Mouse (Mus musculus): ENCODE results near the gene Olfr71. TPM values are rescaled to one million over a fixed set of nuclear protein-coding genes. Genes with fewer than 3 reads are reported as not detected.

Gene Olfr71
- total RNA-seq, 1 experiment from 2014 or later, result not detected

- ATAC-seq (replicated peaks; ENCODE audit: insufficient number of reproducible peaks, low FRiP score, low TSS enrichment, poor library complexity, severe bottlenecking), result no peak
Measured at GRCm38 (mm10) chr4:43722191-43722590, 12.1 kb upstream of the Olfr71 start.

GRCm38 (mm10) chr4:43720491-43721228 lies 10.6 kb upstream of the Olfr71 start:
- ATAC-seq (replicated peaks; ENCODE audit: insufficient number of reproducible peaks, low FRiP score, low TSS enrichment, poor library complexity, severe bottlenecking), result no peak

- ATAC-seq (replicated peaks; ENCODE audit: insufficient number of reproducible peaks, low FRiP score, low TSS enrichment, poor library complexity, severe bottlenecking), result no peak
Measured at GRCm38 (mm10) chr4:43713652-43714219, 3.7 kb upstream of the Olfr71 start.

- ATAC-seq (replicated peaks; ENCODE audit: insufficient number of reproducible peaks, low FRiP score, low TSS enrichment, poor library complexity, severe bottlenecking), result no peak
Measured at GRCm38 (mm10) chr4:43711821-43712220, 1.8 kb upstream of the Olfr71 start.

GRCm38 (mm10) chr4:43705991-43706390 lies 4.1 kb downstream of the Olfr71 start:
- ATAC-seq (replicated peaks; ENCODE audit: insufficient number of reproducible peaks, low FRiP score, low TSS enrichment, poor library complexity, severe bottlenecking), result no peak

GRCm38 (mm10) chr4:43703851-43704250 lies 6.2 kb downstream of the Olfr71 start:
- no peak for ATAC-seq (replicated peaks; ENCODE audit: insufficient number of reproducible peaks, low FRiP score, low TSS enrichment, poor library complexity, severe bottlenecking)

GRCm38 (mm10) chr4:43703439-43703838 lies 6.6 kb downstream of the Olfr71 start:
- ATAC-seq (replicated peaks; ENCODE audit: insufficient number of reproducible peaks, low FRiP score, low TSS enrichment, poor library complexity, severe bottlenecking), result no peak

GRCm38 (mm10) chr4:43700707-43701106 lies 9.3 kb downstream of the Olfr71 start, which contains the start of gene Olfr70:
Gene Olfr70 (minus strand): TSS chr4:43700807.
- ATAC-seq (replicated peaks; ENCODE audit: insufficient number of reproducible peaks, low FRiP score, low TSS enrichment, poor library complexity, severe bottlenecking), result no peak

- no peak for ATAC-seq (replicated peaks; ENCODE audit: insufficient number of reproducible peaks, low FRiP score, low TSS enrichment, poor library complexity, severe bottlenecking)
Measured at GRCm38 (mm10) chr4:43696561-43696960, 13.5 kb downstream of the Olfr71 start.

GRCm38 (mm10) chr4:43695249-43695671 lies 14.8 kb downstream of the Olfr71 start:
- ATAC-seq (replicated peaks; ENCODE audit: insufficient number of reproducible peaks, low FRiP score, low TSS enrichment, poor library complexity, severe bottlenecking), result no peak

- ATAC-seq (replicated peaks; ENCODE audit: insufficient number of reproducible peaks, low FRiP score, low TSS enrichment, poor library complexity, severe bottlenecking), result no peak
Measured at GRCm38 (mm10) chr4:43694439-43695248, 15.4 kb downstream of the Olfr71 start.

- ATAC-seq (replicated peaks; ENCODE audit: insufficient number of reproducible peaks, low FRiP score, low TSS enrichment, poor library complexity, severe bottlenecking), result peak; percentile 60
Measured at GRCm38 (mm10) chr4:43693806-43694241, 16.2 kb downstream of the Olfr71 start.

- no peak for ATAC-seq (replicated peaks; ENCODE audit: insufficient number of reproducible peaks, low FRiP score, low TSS enrichment, poor library complexity, severe bottlenecking)
Measured at GRCm38 (mm10) chr4:43691026-43691425, 19.0 kb downstream of the Olfr71 start.

GRCm38 (mm10) chr4:43690021-43690420 lies 20.0 kb downstream of the Olfr71 start:
- ATAC-seq (replicated peaks; ENCODE audit: insufficient number of reproducible peaks, low FRiP score, low TSS enrichment, poor library complexity, severe bottlenecking), result no peak

- ATAC-seq (replicated peaks; ENCODE audit: insufficient number of reproducible peaks, low FRiP score, low TSS enrichment, poor library complexity, severe bottlenecking), result no peak
Measured at GRCm38 (mm10) chr4:43679416-43680043, 30.5 kb downstream of the Olfr71 start.

- ATAC-seq (replicated peaks; ENCODE audit: insufficient number of reproducible peaks, low FRiP score, low TSS enrichment, poor library complexity, severe bottlenecking), result no peak
Measured at GRCm38 (mm10) chr4:43678541-43678940, 31.5 kb downstream of the Olfr71 start.

GRCm38 (mm10) chr4:43675608-43676007 lies 34.4 kb downstream of the Olfr71 start:
- ATAC-seq (replicated peaks; ENCODE audit: insufficient number of reproducible peaks, low FRiP score, low TSS enrichment, poor library complexity, severe bottlenecking), result no peak

- ATAC-seq (replicated peaks; ENCODE audit: insufficient number of reproducible peaks, low FRiP score, low TSS enrichment, poor library complexity, severe bottlenecking), result no peak
Measured at GRCm38 (mm10) chr4:43674974-43675373, 35.1 kb downstream of the Olfr71 start.

- no peak for ATAC-seq (replicated peaks; ENCODE audit: insufficient number of reproducible peaks, low FRiP score, low TSS enrichment, poor library complexity, severe bottlenecking)
Measured at GRCm38 (mm10) chr4:43673703-43674102, 36.4 kb downstream of the Olfr71 start.
